Mouse (Mus musculus): ENCODE results near the gene Vmn2r115.
"Not testable (repeated sequence)": the region's sequence is repeated elsewhere in the genome, so short reads cannot be mapped to it uniquely, and the experiment has no call there.

The Vmn2r115 gene

DNA sequence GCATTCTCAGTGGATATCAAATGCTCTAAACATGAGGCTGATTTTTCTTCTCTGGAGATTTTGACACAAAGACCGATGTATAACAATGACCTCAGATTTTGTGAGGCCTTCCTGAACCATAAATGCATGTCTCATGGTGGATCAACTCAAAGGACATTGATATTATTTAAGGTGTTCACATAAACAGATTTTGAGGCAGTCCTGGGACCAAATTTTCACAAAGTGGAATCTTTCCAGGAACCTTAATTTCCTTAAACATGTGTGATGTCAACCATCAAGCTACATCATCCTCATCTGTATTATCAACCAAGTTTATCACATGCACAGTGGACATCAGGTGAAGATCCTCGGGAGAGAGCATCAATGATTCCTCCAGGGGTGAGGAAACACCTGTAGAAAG, at the start of gene Vmn2r115:
Gene Vmn2r115 (plus strand): TSS at position 301 of the 400 bp plus-strand sequence.
- DNase-seq: not testable (repeated sequence)

DNA sequence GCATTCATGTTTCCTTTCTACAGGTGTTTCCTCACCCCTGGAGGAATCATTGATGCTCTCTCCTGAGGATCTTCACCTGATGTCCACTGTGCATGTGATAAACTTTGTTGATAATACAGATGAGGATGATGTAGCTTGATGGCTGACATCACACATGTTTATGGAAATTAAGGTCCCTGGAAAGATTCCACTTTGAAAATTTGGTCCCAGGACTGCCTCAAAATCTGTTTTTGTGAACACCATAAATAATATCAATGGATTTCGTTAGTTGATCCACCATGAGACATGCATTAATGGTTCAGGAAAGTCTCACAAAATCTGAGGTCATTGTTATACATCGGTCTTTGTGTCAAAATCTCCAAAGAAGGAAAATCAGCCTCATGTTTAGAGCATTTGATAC, 31.1 kb upstream of the Vmn2r115 start, which contains the start of gene Vmn2r114:
Gene Vmn2r114 (minus strand): TSS at position 101 of the 400 bp plus-strand sequence.
- not testable (repeated sequence) for DNase-seq

DNA sequence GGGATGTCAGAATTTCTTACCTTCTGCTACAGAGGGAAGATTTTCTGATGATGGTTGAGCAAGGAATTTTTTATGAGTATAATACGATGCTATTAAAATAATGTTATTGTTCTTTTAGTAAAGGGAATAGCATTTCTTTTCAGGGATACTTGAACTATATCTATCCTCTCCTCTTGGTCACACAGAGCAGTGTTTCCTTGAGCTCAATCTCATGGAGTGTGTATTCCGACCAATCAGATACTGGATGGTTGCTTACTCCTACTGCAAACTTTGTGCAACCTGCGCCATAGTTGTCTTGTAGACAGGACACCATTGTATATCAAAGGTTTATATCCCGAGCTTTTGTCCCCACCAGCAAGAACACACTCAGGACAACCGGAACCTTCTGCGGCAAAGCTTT, 12.9 kb upstream of the Vmn2r115 start:
- DNase-seq: no peak

DNA sequence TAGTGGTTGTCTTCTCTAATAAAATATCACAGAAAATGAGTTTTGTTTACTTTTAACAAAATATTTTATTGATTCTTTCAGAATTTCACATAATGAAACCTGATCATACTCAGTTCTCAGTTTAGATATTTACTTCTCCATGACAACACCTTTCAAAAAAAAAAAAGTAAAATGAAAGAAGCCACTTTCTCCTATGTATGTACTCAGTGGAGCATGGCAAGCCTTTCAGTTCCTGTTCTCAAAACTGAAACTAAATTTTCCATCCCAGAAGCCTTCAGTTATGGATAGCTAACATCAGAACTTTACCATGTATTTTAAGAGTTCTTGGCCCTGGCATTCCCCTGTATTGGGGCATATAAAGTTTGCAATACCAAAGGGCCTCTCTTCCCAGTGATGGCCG, 8.1 kb downstream of the Vmn2r115 start:
- no peak for DNase-seq

DNA sequence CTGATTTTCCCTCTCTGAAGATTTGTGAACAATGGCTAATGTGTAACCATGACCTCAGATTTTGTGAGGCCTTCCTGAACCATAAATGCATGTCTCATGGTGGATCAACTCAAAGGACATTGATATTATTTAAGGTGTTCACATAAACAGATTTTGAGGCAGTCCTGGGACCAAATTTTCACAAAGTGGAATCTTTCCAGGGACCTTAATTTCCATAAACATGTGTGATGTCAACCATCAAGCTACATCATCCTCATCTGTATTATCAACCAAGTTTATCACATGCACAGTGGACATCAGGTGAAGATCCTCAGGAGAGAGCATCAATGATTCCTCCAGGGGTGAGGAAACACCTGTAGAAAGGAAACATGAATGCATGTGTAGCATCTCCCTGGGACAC, 40.8 kb downstream of the Vmn2r115 start, which contains the start of gene Vmn2r116:
Gene Vmn2r116 (plus strand): TSS at position 301 of the 400 bp plus-strand sequence.
- DNase-seq: not testable (repeated sequence)
